Mouse (Mus musculus) cerebellum, adult 18-20 months (tissue): ENCODE data around the gene 2300009A05Rik.

Experiments used
- DNase-seq, 2 experiments: peaks; one replicate each; pipeline ENCODE4 v3.0.0; 2021

Gene 2300009A05Rik

DNA sequence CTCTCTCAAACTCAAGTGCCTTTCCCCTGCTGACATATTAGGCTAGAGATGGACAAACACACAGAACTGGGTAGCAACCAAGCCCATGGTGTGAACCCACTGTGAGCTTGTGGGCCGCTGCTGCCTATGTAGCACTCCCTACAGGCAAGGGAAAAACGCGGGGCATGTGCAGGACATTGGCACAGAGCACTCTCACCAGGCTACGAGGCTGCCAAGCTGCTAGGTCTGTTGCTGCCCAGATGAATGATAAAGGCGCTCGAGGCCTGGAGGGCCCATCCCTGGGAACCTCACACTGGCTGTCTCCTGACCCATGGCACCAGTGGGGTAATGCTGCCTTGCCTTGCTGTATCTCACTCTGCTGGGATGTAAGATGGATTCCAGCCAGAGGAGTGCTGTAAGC lies 53.0 kb downstream of the 2300009A05Rik start:
- peak; percentile 62 to 72 for DNase-seq
